Mouse (Mus musculus): ENCODE measurements around the gene Tap2.

GRCm38 (mm10) chr17:34249878-34250277 is 46.6 kb downstream of the Tap2 start:
- TF ChIP-seq CTCF (IDR thresholded peaks at IDR 0.05; ENCODE audit: low read depth): peak; percentile 88
- no peak for TF ChIP-seq EP300 (optimal IDR thresholded peaks at IDR 0.05)

All from stomach, postnatal 0 days (tissue).